Mouse (Mus musculus): ENCODE results near the gene Plbd1. TPM values are rescaled to one million over a fixed set of nuclear protein-coding genes. Genes with fewer than 3 reads are reported as not detected.
A peak's percentile ranks its signal among the peaks of the same experiment; 100 is the strongest.

Gene Plbd1
- polyA plus RNA-seq, 1 experiment from 2014 or later: 35.8 TPM

GRCm38 (mm10) chr6:136646207-136646606 is 15.5 kb downstream of the Plbd1 start:
- no peak overlapping the region for H3K4me3 ChIP-seq
- H3K27ac ChIP-seq: no peak overlapping the region
- peaks cover 5% of the 10 kb centered on the region; the same call in 1 of the 2 replicates for H3K4me1 ChIP-seq
- WGBS: 14% methylated on average over 6 of the region's 6 CpGs
- no peak for ATAC-seq (ENCODE audit: insufficient number of reproducible peaks, low FRiP score, low TSS enrichment, low read depth)
- no peak overlapping the region for H3K9ac ChIP-seq
- no peaks in the 10 kb centered on the region for H3K36me3 ChIP-seq
- H3K27me3 ChIP-seq: no peaks in the 10 kb centered on the region
- no peak overlapping the region for H3K4me2 ChIP-seq
- no peaks in the 10 kb centered on the region for H3K9me3 ChIP-seq

- H3K4me3 ChIP-seq: no peak overlapping the region
- H3K4me1 ChIP-seq: peaks cover 5% of the 10 kb centered on the region; the same call in 1 of the 2 replicates
- H3K9ac ChIP-seq: no peak overlapping the region
- H3K4me2 ChIP-seq: no peak overlapping the region
- ATAC-seq (ENCODE audit: insufficient number of reproducible peaks, low FRiP score, low TSS enrichment, low read depth): no peak
- WGBS: 41% methylated on average over 9 of the region's 9 CpGs
- no peaks in the 10 kb centered on the region for H3K36me3 ChIP-seq
- no peaks in the 10 kb centered on the region for H3K27me3 ChIP-seq
- H3K27ac ChIP-seq: no peak overlapping the region
- no peaks in the 10 kb centered on the region for H3K9me3 ChIP-seq
Observed at GRCm38 (mm10) chr6:136645754-136646153, 16.0 kb downstream of the Plbd1 start.

- H3K9me3 ChIP-seq: no peaks in the 10 kb centered on the region
- no peak overlapping the region for H3K4me2 ChIP-seq
- H3K9ac ChIP-seq: no peak overlapping the region
- no peak overlapping the region for H3K4me3 ChIP-seq
- H3K36me3 ChIP-seq: no peaks in the 10 kb centered on the region
- no peak overlapping the region for H3K27ac ChIP-seq
- H3K27me3 ChIP-seq: no peaks in the 10 kb centered on the region
- peaks cover 5% of the 10 kb centered on the region; the same call in 1 of the 2 replicates for H3K4me1 ChIP-seq
- ATAC-seq (ENCODE audit: insufficient number of reproducible peaks, low FRiP score, low TSS enrichment, low read depth): no peak
- WGBS: 93% methylated on average over 2 of the region's 2 CpGs
Observed at GRCm38 (mm10) chr6:136644171-136644570, 17.6 kb downstream of the Plbd1 start.

GRCm38 (mm10) chr6:136634982-136635381 is 26.7 kb downstream of the Plbd1 start:
- H3K4me2 ChIP-seq: no peak overlapping the region
- no peaks in the 10 kb centered on the region for H3K4me1 ChIP-seq
- H3K27me3 ChIP-seq: no peaks in the 10 kb centered on the region
- 65% methylated on average over 3 of the region's 3 CpGs for WGBS
- no peak overlapping the region for H3K9ac ChIP-seq
- no peak overlapping the region for H3K4me3 ChIP-seq
- H3K36me3 ChIP-seq: no peaks in the 10 kb centered on the region
- H3K9me3 ChIP-seq: no peaks in the 10 kb centered on the region
- H3K27ac ChIP-seq: no peak overlapping the region
- no peak for ATAC-seq (ENCODE audit: insufficient number of reproducible peaks, low FRiP score, low TSS enrichment, low read depth)

- Histone ChIP-seq H3K36me3 (no peaks in the 10 kb centered on the region), H3K27me3 (no peaks in the 10 kb centered on the region), H3K4me2 (no peak overlapping the region), H3K4me3 (no peak overlapping the region), H3K9me3 (no peaks in the 10 kb centered on the region), H3K27ac (no peak overlapping the region), H3K4me1 (no peaks in the 10 kb centered on the region), H3K9ac (no peak overlapping the region)
- WGBS: 60% methylated on average over 6 of the region's 6 CpGs
- no peak for ATAC-seq (ENCODE audit: insufficient number of reproducible peaks, low FRiP score, low TSS enrichment, low read depth)
Observed at GRCm38 (mm10) chr6:136633719-136634118, 28.0 kb downstream of the Plbd1 start.

GRCm38 (mm10) chr6:136633154-136633553 is 28.6 kb downstream of the Plbd1 start:
- H3K27ac ChIP-seq: no peak overlapping the region
- H3K4me2 ChIP-seq: no peak overlapping the region
- no peak overlapping the region for H3K9ac ChIP-seq
- H3K4me1 ChIP-seq: no peaks in the 10 kb centered on the region
- no peaks in the 10 kb centered on the region for H3K9me3 ChIP-seq
- H3K27me3 ChIP-seq: no peaks in the 10 kb centered on the region
- WGBS: 86% methylated on average over 3 of the region's 3 CpGs
- ATAC-seq (ENCODE audit: insufficient number of reproducible peaks, low FRiP score, low TSS enrichment, low read depth): no peak
- no peaks in the 10 kb centered on the region for H3K36me3 ChIP-seq
- no peak overlapping the region for H3K4me3 ChIP-seq

- Histone ChIP-seq H3K36me3 (no peaks in the 10 kb centered on the region), H3K27me3 (no peaks in the 10 kb centered on the region), H3K9me3 (no peaks in the 10 kb centered on the region), H3K4me3 (no peak overlapping the region), H3K4me2 (no peak overlapping the region), H3K27ac (no peak overlapping the region), H3K9ac (no peak overlapping the region), H3K4me1 (no peaks in the 10 kb centered on the region)
- no peak for ATAC-seq (ENCODE audit: insufficient number of reproducible peaks, low FRiP score, low TSS enrichment, low read depth)
- 77% methylated on average over 13 of the region's 13 CpGs for WGBS
Observed at GRCm38 (mm10) chr6:136631945-136632534, 29.7 kb downstream of the Plbd1 start.

GRCm38 (mm10) chr6:136631519-136631918 is 30.2 kb downstream of the Plbd1 start:
- ATAC-seq (ENCODE audit: insufficient number of reproducible peaks, low FRiP score, low TSS enrichment, low read depth): no peak
- Histone ChIP-seq H3K4me2 (no peak overlapping the region), H3K4me1 (no peaks in the 10 kb centered on the region), H3K36me3 (no peaks in the 10 kb centered on the region), H3K27me3 (no peaks in the 10 kb centered on the region), H3K9ac (no peak overlapping the region), H3K9me3 (no peaks in the 10 kb centered on the region), H3K4me3 (no peak overlapping the region), H3K27ac (no peak overlapping the region)
- 80% methylated on average over 8 of the region's 8 CpGs for WGBS

GRCm38 (mm10) chr6:136629639-136630038 is 32.1 kb downstream of the Plbd1 start:
- Histone ChIP-seq H3K36me3 (no peaks in the 10 kb centered on the region), H3K27ac (no peak overlapping the region), H3K4me2 (no peak overlapping the region), H3K9ac (no peak overlapping the region), H3K27me3 (no peaks in the 10 kb centered on the region), H3K9me3 (no peaks in the 10 kb centered on the region), H3K4me3 (no peak overlapping the region), H3K4me1 (no peaks in the 10 kb centered on the region)
- WGBS: 88% methylated on average over 5 of the region's 5 CpGs
- ATAC-seq (ENCODE audit: insufficient number of reproducible peaks, low FRiP score, low TSS enrichment, low read depth): no peak

GRCm38 (mm10) chr6:136625421-136625820 is 36.3 kb downstream of the Plbd1 start:
- Histone ChIP-seq H3K36me3 (no peaks in the 10 kb centered on the region), H3K4me2 (no peak overlapping the region), H3K27me3 (no peaks in the 10 kb centered on the region), H3K27ac (no peak overlapping the region), H3K9me3 (no peaks in the 10 kb centered on the region), H3K4me3 (no peak overlapping the region), H3K9ac (no peak overlapping the region), H3K4me1 (no peaks in the 10 kb centered on the region)
- ATAC-seq (ENCODE audit: insufficient number of reproducible peaks, low FRiP score, low TSS enrichment, low read depth): no peak
- WGBS: 81% methylated on average over 12 of the region's 12 CpGs

- Histone ChIP-seq H3K9ac (no peak overlapping the region), H3K4me2 (peak overlapping the region; percentile 25; the same call in 1 of the 2 replicates), H3K27ac (no peak overlapping the region), H3K4me1 (no peaks in the 10 kb centered on the region), H3K36me3 (no peaks in the 10 kb centered on the region), H3K9me3 (no peaks in the 10 kb centered on the region), H3K27me3 (no peaks in the 10 kb centered on the region), H3K4me3 (0 out of 2 replicates have a peak overlapping the region, but pooled peaks have one; percentile 4)
- ATAC-seq (ENCODE audit: insufficient number of reproducible peaks, low FRiP score, low TSS enrichment, low read depth): no peak
- WGBS: 42% methylated on average over 17 of the region's 17 CpGs
Observed at GRCm38 (mm10) chr6:136620361-136621139, 41.2 kb downstream of the Plbd1 start.

- no peak for ATAC-seq (ENCODE audit: insufficient number of reproducible peaks, low FRiP score, low TSS enrichment, low read depth)
- 89% methylated on average over 3 of the region's 3 CpGs for WGBS
Observed at GRCm38 (mm10) chr6:136614156-136614555, 47.6 kb downstream of the Plbd1 start.

More at GRCm38 (mm10) chr6:136614156-136614555, 47.6 kb downstream of the Plbd1 start:
- no peak overlapping the region for H3K27ac ChIP-seq
- H3K9me3 ChIP-seq: no peaks in the 10 kb centered on the region
- H3K9ac ChIP-seq: no peak overlapping the region
- no peak overlapping the region for H3K4me3 ChIP-seq
- no peak overlapping the region for H3K4me2 ChIP-seq
- no peaks in the 10 kb centered on the region for H3K27me3 ChIP-seq
- H3K36me3 ChIP-seq: peaks cover 23% of the 10 kb centered on the region
- no peaks in the 10 kb centered on the region for H3K4me1 ChIP-seq
